Mouse (Mus musculus) limb, embryonic 14.5 days (tissue): ENCODE measurements around the gene Trim41. TPM values are rescaled to one million over a fixed set of nuclear protein-coding genes. Genes with fewer than 3 reads are reported as not detected.
"Not testable (repeated sequence)": the region's sequence is repeated elsewhere in the genome, so short reads cannot be mapped to it uniquely, and the experiment has no call there.

Experiments
- ATAC-seq: fragments of 200-750 bp; cut with Nextera tagmentation; 2 replicates; pipeline ENCODE4 v1.8.0; 2017; ENCODE audit warnings: low read depth, moderate number of reproducible peaks, moderate TSS enrichment; ENCODE audit not compliant: low FRiP score
- DNase-seq: peaks from one replicate; pipeline ENCODE4 v3.0.0-alpha.2; 2015; ENCODE audit warnings: low spot score
- H3K27ac ChIP-seq: fragments of 300-500 bp; sonication (generic); replicated peaks from 2 replicates; pipeline ENCODE4 v1.5.1; 2014; ENCODE audit warnings: low read depth, mild to moderate bottlenecking, low read length, moderate library complexity, mixed read lengths
- H3K27me3 ChIP-seq: fragments of 300-500 bp; sonication (generic); 2 replicates; pipeline ENCODE4 v1.6.1; 2014; ENCODE audit warnings: low read length, mixed read lengths; ENCODE audit not compliant: control insufficient read depth, insufficient read depth
- H3K36me3 ChIP-seq: fragments of 300-500 bp; sonication (generic); 2 replicates; pipeline ENCODE4 v1.6.1; 2014; ENCODE audit warnings: mild to moderate bottlenecking, low read length, moderate library complexity, mixed read lengths; ENCODE audit not compliant: control insufficient read depth, insufficient read depth
- H3K4me1 ChIP-seq: fragments of 300-500 bp; sonication (generic); 2 replicates; pipeline ENCODE4 v1.6.1; 2014; ENCODE audit warnings: antibody characterized with exemption, low read length, mixed read lengths; ENCODE audit not compliant: control insufficient read depth, insufficient read depth
- H3K4me2 ChIP-seq: fragments of 300-500 bp; sonication (generic); replicated peaks from 2 replicates; pipeline ENCODE4 v1.6.1; 2014; ENCODE audit warnings: low read depth, mild to moderate bottlenecking, low read length, moderate library complexity; ENCODE audit not compliant: severe bottlenecking
- H3K4me3 ChIP-seq: fragments of 300-500 bp; sonication (generic); replicated peaks from 2 replicates; pipeline ENCODE4 v1.5.1; 2014; ENCODE audit warnings: low read length
- H3K9ac ChIP-seq: fragments of 300-500 bp; sonication (generic); 2 replicates; pipeline ENCODE4 v1.6.1; 2014; ENCODE audit warnings: mild to moderate bottlenecking, low read depth, low read length, moderate library complexity; ENCODE audit not compliant: severe bottlenecking
- H3K9me3 ChIP-seq: fragments of 300-500 bp; sonication (generic); 2 replicates; pipeline ENCODE4 v1.6.1; 2016; ENCODE audit warnings: low read length; ENCODE audit not compliant: control insufficient read depth
- POLR2A ChIP-seq: fragments of 200-500 bp; IDR thresholded peaks from 2 replicates; pipeline ENCODE4 v1.8.0; 2012; ENCODE audit warnings: inconsistent platforms, mild to moderate bottlenecking, moderate library complexity, borderline replicate concordance; ENCODE audit not compliant: insufficient read depth, insufficient read length; ENCODE audit errors: extremely low read depth
- WGBS: fragments of 180-500 bp; shearing (Covaris S2); extraction: QIAGEN DNeasy Blood & Tissue Kit; methylation state at CpG from one replicate; pipeline ENCODE4 v1.1.7; 2014; 5-methylcytosine and 5-hydroxymethylcytosine counted together
- polyA plus RNA-seq, 2 experiments: library from polyadenylated mRNA; depleted of rRNA in 1 of 2; stranded (reverse) in 1 of 2; unstranded in 1 of 2; fragments of >200 nt; fragmentation: Nextera tagmentation in 1 of 2; extraction: Ambion mirVana in 1 of 2; gene quantifications; 2 replicates each; pipeline versions ENCODE4 v1.2.1 to v1.2.3; 2012 to 2014

The Trim41 gene
- polyA plus RNA-seq, 2 experiments: 5.5 to 51.5 TPM

GRCm38 (mm10) chr11:48823536-48823972, 6.4 kb upstream of the Trim41 start:
- DNase-seq (peak; percentile 83), ATAC-seq (peak; percentile 42)
- TF ChIP-seq POLR2A: no peak
- Histone ChIP-seq H3K9ac (peak overlapping the region; percentile 50; the same call in 1 of the 2 replicates), H3K36me3 (no peaks in the 10 kb centered on the region), H3K27ac (no peak overlapping the region), H3K9me3 (no peaks in the 10 kb centered on the region), H3K27me3 (peaks cover 13% of the 10 kb centered on the region; the same call in 1 of the 2 replicates), H3K4me3 (peak overlapping the region; percentile 36), H3K4me2 (peak overlapping the region; percentile 67), H3K4me1 (no peaks in the 10 kb centered on the region)
- 1% methylated on average over 15 of the region's 15 CpGs for WGBS

GRCm38 (mm10) chr11:48822768-48823512, 5.8 kb upstream of the Trim41 start:
- Histone ChIP-seq H3K27me3 (peaks cover 13% of the 10 kb centered on the region; the same call in 1 of the 2 replicates), H3K9me3 (no peaks in the 10 kb centered on the region), H3K4me1 (no peaks in the 10 kb centered on the region), H3K27ac (no peak overlapping the region), H3K4me3 (peak overlapping the region; percentile 36), H3K4me2 (peak overlapping the region; percentile 67), H3K36me3 (no peaks in the 10 kb centered on the region), H3K9ac (no peak overlapping the region)
- no peak for TF ChIP-seq POLR2A
- WGBS: 33% methylated on average over 14 of the region's 14 CpGs
- DNase-seq (no peak), ATAC-seq (no peak)

GRCm38 (mm10) chr11:48821299-48821698, 4.1 kb upstream of the Trim41 start:
- not testable (repeated sequence) for H3K27ac ChIP-seq, H3K4me2 ChIP-seq, H3K36me3 ChIP-seq, DNase-seq, H3K9ac ChIP-seq, H3K4me3 ChIP-seq, H3K9me3 ChIP-seq, H3K4me1 ChIP-seq, ATAC-seq
- WGBS: 85% methylated on average over 14 of the region's 14 CpGs
- H3K27me3 ChIP-seq: peaks cover 13% of the 10 kb centered on the region; the same call in 1 of the 2 replicates

GRCm38 (mm10) chr11:48820308-48820674, 3.1 kb upstream of the Trim41 start:
- H3K9ac ChIP-seq: no peak overlapping the region
- no peak for ATAC-seq
- no peak overlapping the region for H3K27ac ChIP-seq
- H3K27me3 ChIP-seq: peaks cover 13% of the 10 kb centered on the region; the same call in 1 of the 2 replicates
- peaks cover 9% of the 10 kb centered on the region for H3K4me1 ChIP-seq
- no peak for DNase-seq
- H3K9me3 ChIP-seq: no peaks in the 10 kb centered on the region
- peaks cover 3% of the 10 kb centered on the region; the same call in 1 of the 2 replicates for H3K36me3 ChIP-seq
- H3K4me3 ChIP-seq: no peak overlapping the region
- H3K4me2 ChIP-seq: no peak overlapping the region
- no peak for TF ChIP-seq POLR2A

GRCm38 (mm10) chr11:48819614-48820307, 2.6 kb upstream of the Trim41 start:
- 81% methylated on average over 7 of the region's 7 CpGs for WGBS
- no peak for DNase-seq
- no peak overlapping the region for H3K27ac ChIP-seq

More at GRCm38 (mm10) chr11:48819614-48820307, 2.6 kb upstream of the Trim41 start:
- peaks cover 11% of the 10 kb centered on the region; the same call in 1 of the 2 replicates for H3K27me3 ChIP-seq
- no peak overlapping the region for H3K4me2 ChIP-seq
- H3K36me3 ChIP-seq: peaks cover 5% of the 10 kb centered on the region; the same call in 1 of the 2 replicates
- no peak for ATAC-seq
- H3K4me3 ChIP-seq: no peak overlapping the region
- H3K4me1 ChIP-seq: peaks cover 11% of the 10 kb centered on the region
- no peak overlapping the region for H3K9ac ChIP-seq
- H3K9me3 ChIP-seq: no peaks in the 10 kb centered on the region
- no peak for TF ChIP-seq POLR2A
